Mouse (Mus musculus): ENCODE measurements around the gene Tnnc2. TPM values are rescaled to one million over a fixed set of nuclear protein-coding genes. Genes with fewer than 3 reads are reported as not detected.
"Not testable (repeated sequence)": the region's sequence is repeated elsewhere in the genome, so short reads cannot be mapped to it uniquely, and the experiment has no call there.

The Tnnc2 gene
- polyA plus RNA-seq, 1 experiment, result 0.96 TPM

- not testable (repeated sequence) for DNase-seq (ENCODE audit: extremely low spot score in 1 of 2, low spot score in 1 of 2)
Measured at GRCm38 (mm10) chr2:164798554-164798953, 18.8 kb upstream of the Tnnc2 start.

- DNase-seq (ENCODE audit: extremely low spot score in 1 of 2, low spot score in 1 of 2), result no peak
Measured at GRCm38 (mm10) chr2:164795868-164796267, 16.1 kb upstream of the Tnnc2 start.

GRCm38 (mm10) chr2:164794293-164794692 lies 14.5 kb upstream of the Tnnc2 start:
- DNase-seq (ENCODE audit: extremely low spot score in 1 of 2, low spot score in 1 of 2), result peak; percentile 65 to 96

GRCm38 (mm10) chr2:164793772-164794171 lies 14.0 kb upstream of the Tnnc2 start:
- DNase-seq (ENCODE audit: extremely low spot score in 1 of 2, low spot score in 1 of 2), result peak in 1 of 2 experiments; percentile 28

- peak in 1 of 2 experiments; percentile 74 for DNase-seq (ENCODE audit: extremely low spot score in 1 of 2, low spot score in 1 of 2)
Measured at GRCm38 (mm10) chr2:164793236-164793635, 13.5 kb upstream of the Tnnc2 start.

- DNase-seq (ENCODE audit: extremely low spot score in 1 of 2, low spot score in 1 of 2), result no peak
Measured at GRCm38 (mm10) chr2:164792400-164793190, 12.8 kb upstream of the Tnnc2 start.

- DNase-seq (ENCODE audit: extremely low spot score in 1 of 2, low spot score in 1 of 2), result no peak
Measured at GRCm38 (mm10) chr2:164791841-164792261, 12.1 kb upstream of the Tnnc2 start.

- DNase-seq (ENCODE audit: extremely low spot score in 1 of 2, low spot score in 1 of 2), result no peak
Measured at GRCm38 (mm10) chr2:164790451-164790850, 10.7 kb upstream of the Tnnc2 start.

- DNase-seq (ENCODE audit: extremely low spot score in 1 of 2, low spot score in 1 of 2), result no peak
Measured at GRCm38 (mm10) chr2:164788411-164788810, 8.6 kb upstream of the Tnnc2 start.

- DNase-seq (ENCODE audit: extremely low spot score in 1 of 2, low spot score in 1 of 2), result no peak
Measured at GRCm38 (mm10) chr2:164787779-164788178, 8.0 kb upstream of the Tnnc2 start.

- no peak for DNase-seq (ENCODE audit: extremely low spot score in 1 of 2, low spot score in 1 of 2)
Measured at GRCm38 (mm10) chr2:164787032-164787431, 7.3 kb upstream of the Tnnc2 start.

- no peak for DNase-seq (ENCODE audit: extremely low spot score in 1 of 2, low spot score in 1 of 2)
Measured at GRCm38 (mm10) chr2:164786388-164786885, 6.7 kb upstream of the Tnnc2 start.

GRCm38 (mm10) chr2:164785481-164786387 lies 6.0 kb upstream of the Tnnc2 start, which contains the start of gene Snx21:
Snx21 (plus strand) TSS chr2:164785823.
- peak; percentile 72 to 88 for DNase-seq (ENCODE audit: extremely low spot score in 1 of 2, low spot score in 1 of 2)

- DNase-seq (ENCODE audit: extremely low spot score in 1 of 2, low spot score in 1 of 2), result no peak
Measured at GRCm38 (mm10) chr2:164784869-164785420, 5.2 kb upstream of the Tnnc2 start.

GRCm38 (mm10) chr2:164783926-164784581 lies 4.3 kb upstream of the Tnnc2 start:
- no peak for DNase-seq (ENCODE audit: extremely low spot score in 1 of 2, low spot score in 1 of 2)

- DNase-seq (ENCODE audit: extremely low spot score in 1 of 2, low spot score in 1 of 2), result no peak
Measured at GRCm38 (mm10) chr2:164781876-164782275, 2.1 kb upstream of the Tnnc2 start.

GRCm38 (mm10) chr2:164778809-164779208 lies 958 bp downstream of the Tnnc2 start:
- DNase-seq (ENCODE audit: extremely low spot score in 1 of 2, low spot score in 1 of 2), result no peak

- DNase-seq (ENCODE audit: extremely low spot score in 1 of 2, low spot score in 1 of 2), result no peak
Measured at GRCm38 (mm10) chr2:164778015-164778287, 1.8 kb downstream of the Tnnc2 start.

- DNase-seq (ENCODE audit: extremely low spot score in 1 of 2, low spot score in 1 of 2), result no peak
Measured at GRCm38 (mm10) chr2:164777246-164778014, 2.3 kb downstream of the Tnnc2 start.

- no peak for DNase-seq (ENCODE audit: extremely low spot score in 1 of 2, low spot score in 1 of 2)
Measured at GRCm38 (mm10) chr2:164776801-164777200, 3.0 kb downstream of the Tnnc2 start.
